Mouse (Mus musculus) A20 (cell line): Measurements from ENCODE around the gene Zswim4.

Experiments
- DNase-seq: peaks from one replicate; pipeline ENCODE4 v3.0.0-alpha.2; 2011; ENCODE audit warnings: low read depth, low spot score

Zswim4 gene

DNA sequence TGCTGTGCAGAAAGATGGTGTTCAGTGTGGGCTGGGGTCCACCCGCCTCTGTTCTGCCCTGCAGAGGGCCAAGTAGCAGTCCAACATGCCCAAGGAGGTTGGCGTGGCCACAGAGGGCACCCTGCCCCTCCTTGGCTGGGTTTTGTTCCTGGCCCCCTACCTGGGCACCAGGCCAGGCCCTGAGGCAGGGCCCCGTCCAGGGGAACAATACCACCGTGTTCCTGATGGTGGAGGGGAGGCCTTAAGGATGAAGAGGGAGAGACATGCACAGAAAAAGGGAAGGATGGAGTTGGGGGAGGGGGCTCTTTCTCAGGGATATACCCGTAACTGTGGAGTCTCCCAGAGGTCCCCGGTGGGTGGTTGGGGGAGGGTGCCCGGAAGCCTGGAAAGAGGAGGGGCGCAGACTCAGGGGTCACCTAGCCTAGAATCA lies 36.7 kb downstream of the Zswim4 start:
- DNase-seq: no peak

DNA sequence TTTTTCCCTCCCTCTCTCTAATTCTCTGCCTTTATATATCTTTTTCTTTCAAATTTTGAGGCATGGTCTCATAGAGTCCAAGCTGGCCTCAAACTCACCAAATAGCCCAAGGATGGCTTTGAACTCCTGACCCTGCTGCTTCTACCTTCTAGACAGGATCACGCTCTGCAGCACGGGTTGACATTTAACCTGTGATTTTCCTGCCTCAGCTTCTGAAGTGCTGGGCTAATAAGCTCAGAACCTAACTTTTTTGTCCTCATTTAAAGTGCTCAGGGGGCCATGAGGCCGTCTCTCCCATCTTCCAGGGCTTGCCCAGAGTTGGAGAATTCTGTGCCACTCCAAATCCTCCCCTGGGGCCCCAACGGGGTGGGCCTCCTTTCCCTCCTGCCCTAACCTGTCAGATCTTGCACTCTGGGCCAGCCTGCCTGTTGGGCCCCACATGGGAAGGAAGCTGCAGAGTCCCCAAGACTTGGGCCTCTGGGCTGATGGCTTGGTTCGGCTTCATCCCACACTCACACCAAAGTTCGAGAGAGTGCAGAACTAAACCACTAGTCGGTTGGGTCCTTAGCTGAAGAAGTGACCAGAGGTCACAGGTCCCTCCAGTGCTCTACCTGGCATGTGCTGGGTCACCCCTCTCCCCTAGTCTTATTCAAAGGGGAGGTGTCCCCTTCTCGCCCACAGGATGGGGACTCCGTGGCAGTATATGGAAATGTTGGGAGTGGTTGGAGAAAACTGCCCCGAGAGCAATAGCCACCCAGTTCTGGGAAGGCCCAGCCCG lies 37.3 kb downstream of the Zswim4 start:
- DNase-seq: no peak

DNA sequence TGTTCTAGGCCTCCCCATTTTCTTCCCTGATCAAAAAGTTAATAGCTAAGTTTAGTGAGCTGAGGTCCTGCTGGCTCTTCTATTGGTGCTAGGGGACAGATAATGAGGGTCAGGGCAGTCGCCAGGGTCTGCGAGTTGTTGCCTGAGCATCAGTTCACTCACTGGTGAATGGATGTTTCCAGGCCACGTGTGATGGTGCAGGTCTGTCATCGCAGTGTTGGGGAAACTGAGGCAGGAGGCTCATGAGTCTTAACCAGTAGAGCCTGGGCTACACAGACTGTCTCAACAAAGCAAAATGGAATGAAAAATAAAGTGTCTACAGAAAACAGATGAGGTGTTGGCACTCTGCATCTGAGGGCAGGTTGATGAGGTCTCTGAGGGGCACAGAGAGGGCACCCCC lies 38.0 kb downstream of the Zswim4 start:
- no peak for DNase-seq

DNA sequence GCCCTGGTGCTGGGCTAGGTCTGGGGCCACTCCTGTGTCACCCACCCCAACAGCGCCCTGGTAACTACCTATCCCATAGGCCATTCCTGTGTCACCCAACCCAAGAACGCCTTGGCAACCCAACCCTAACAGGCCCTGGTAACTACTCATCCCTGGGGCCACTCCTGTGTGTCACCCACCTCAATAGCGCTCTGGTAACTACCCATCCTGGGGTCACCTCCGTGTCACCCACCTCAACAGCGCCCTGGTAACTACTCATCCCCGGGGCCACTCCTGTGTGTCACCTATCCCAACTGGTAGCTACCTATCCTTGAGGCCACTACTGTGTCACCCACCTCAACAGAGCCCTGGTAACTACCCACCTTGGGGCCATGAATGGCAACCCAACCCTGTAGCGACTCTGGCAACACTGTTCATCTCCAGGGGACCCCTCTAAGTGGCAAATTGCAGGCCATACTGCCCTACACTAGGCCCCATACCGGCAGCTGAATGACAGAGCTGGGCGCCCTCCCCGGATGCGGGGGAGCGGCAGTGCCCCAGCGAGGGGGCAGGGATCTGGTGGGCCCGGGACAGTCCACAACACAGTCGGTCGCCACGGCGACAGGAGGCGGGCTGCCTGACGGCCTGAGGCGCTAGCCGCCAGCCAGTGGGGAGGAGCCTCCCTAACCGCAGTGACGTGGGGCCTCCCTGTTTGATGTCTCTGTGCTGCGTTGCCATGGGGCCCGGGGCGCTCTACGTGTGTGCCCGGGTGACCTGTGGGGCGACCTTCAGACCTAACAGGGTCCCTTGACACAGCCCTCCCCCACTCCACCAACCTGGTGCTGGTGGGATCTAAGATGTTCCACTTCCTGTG lies 38.7 kb downstream of the Zswim4 start:
- peak; percentile 91 for DNase-seq

DNA sequence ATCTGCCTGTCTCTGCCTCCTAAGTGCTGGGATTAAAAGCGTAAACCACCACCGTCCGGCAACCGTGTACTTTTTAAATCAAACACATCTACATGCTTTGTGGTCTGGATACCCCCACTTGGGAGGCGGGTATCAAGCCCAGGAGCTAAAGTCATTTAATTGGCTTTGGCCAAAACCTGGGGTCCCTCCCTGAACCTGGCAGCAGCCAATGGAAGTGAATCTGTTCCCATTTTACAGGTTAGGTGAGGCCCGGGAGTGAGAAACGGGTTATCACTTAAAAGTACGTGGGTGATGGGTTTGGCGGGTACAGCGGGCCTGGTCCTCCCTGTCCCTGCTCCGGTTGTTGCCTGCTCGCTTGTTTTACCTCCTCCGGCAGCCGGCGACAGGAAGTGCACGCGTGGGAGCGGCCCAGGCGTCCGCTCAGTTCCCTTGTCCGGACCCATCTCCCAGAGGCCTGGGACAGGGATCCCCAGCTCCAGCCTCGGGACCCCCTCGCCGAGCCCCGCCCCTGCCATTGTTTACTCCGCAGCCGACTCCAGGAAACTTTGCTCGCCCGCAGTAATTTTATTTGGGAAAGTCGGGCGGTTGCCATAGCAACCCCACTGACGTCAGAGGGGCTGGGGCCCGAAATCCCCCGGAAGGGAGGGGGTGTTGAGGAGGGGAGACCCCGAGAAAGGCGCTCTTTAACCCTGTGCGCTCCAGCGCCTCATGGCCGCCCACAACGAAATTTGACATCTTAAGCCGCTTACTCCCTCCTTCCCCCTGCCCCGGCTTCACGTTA lies 39.5 kb downstream of the Zswim4 start:
- peak; percentile 39 for DNase-seq

DNA sequence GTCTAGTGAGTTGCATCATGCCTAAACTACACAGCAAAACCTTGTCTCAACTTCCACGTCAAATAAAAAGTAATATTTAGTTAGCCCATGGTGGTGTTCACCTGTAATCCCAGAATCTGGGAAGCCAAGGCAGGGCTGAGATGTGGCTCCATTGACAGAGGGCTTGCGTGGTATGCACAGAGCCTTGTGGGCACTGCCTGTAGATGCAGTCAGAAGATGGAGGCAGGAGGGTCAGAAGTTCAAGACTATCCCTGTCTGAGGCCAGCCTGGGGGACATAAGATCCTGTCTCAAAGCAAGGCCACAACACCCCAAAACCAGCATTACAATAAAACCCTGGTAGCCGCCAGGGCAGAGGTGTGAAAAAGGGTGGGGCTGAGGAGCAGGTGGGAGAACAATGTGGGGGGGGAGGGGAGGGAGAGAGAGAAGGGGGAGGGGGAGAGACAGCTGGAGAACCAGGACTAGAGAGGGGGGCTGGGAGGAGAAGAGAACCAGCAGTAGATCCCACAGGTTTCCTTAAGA lies 42.6 kb downstream of the Zswim4 start:
- DNase-seq: no peak

DNA sequence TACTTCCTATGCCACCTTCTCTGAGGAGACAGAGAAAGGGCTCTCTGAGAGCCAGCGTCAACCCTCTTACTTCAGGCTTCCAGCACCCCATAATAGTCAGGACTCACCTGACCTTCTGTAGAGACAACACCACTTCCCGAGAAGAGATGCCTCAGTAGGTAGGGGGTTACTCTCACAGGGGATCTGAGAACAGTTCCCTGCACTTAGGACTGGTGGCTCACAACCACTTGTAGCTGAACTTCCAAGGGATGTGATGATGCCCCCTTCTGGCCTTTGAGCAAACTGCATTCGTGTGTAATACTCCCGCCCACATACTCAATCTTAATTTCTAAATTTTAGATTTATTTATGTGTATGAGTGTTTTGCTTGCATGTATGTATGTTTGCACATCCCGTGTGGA lies 43.3 kb downstream of the Zswim4 start:
- DNase-seq: peak; percentile 38

DNA sequence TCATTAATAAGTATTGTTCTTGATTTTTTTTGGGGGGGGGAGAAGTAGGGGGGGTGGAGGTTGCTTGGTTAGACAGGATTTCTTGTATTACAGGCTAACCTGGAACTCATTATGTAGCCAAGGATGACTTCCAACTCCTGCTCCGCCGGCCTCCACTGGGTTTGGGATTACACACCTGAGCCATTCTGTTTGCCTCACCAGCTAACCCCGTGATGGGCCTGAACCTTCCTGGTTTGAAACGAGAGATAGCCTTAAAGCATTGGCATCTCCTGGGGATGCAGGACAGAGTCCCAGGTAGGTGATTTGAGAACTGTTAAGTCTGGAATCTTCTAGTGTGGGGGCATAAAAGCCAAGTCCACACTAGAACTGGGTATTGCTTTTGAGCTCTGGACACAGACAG lies 43.7 kb downstream of the Zswim4 start:
- no peak for DNase-seq

DNA sequence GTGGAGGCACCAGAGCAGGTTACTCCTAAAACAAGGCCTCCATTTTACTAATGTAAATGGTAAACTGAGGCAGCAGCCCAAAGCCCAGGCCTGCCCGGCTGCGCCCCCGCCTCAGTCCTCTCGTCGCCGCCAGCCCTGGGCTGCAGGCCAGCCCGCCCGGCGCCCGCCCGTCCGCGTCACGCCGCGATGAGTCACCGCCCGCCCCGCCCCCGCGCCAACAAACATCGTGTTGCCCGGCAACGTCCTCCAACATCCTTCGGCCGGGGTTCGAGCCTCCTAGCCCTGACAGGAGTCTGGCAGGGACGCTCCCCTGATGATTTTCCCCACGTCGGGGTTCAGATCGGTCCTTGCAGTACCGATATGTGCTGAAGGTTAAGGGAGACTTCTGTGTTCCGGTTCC lies 44.3 kb downstream of the Zswim4 start:
- no peak for DNase-seq

DNA sequence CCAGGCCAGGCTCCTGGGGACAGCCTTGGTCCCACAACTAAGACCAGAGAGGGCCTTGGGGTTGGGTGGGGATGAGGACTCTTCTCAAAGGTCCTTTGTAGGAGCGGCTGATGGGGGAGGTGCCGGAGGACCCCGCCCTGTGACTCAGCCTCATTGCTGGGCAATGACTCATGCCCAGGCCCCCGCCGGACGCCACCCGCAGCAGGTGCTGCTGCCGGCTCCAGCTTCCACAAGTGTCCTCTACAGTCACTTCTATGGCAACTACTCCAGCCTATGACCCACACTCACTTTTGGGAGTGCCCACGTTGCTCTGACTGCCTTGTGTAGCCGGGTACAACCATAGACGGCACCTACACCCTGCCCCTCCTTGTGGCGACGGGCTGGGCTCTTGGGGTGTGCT lies 44.8 kb downstream of the Zswim4 start:
- DNase-seq: no peak

DNA sequence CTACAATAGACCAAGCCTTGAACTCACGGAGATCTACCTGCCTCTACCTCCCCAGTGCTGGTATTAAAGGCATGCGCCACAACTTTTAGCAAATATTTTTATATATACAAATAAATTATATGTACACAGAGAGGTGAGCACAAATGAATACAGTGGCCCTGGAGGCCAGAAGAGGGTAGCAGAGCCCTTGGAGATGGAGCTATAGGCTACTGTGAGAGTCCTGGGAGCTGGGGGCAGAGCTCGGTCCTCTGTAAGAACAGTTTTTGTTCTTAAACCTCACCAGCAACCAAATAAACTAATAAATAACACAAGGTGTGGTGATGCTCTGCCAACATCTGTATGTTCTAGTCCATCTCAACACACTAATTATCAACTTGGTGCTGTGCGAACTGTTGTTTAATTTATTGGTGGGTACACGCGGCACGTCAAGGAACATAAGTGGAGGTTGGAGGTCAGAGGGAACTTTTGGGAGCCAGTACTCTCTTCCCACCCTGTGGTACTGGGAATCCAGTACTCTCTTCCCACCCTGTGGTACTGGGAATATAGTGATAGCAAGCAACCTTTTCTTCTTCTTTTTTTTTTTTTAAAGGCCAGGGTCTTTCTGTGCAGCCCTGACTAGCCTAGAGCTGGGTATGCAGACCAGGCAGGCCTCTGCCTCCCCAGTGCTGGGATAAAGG lies 46.5 kb downstream of the Zswim4 start:
- peak; percentile 45 for DNase-seq

DNA sequence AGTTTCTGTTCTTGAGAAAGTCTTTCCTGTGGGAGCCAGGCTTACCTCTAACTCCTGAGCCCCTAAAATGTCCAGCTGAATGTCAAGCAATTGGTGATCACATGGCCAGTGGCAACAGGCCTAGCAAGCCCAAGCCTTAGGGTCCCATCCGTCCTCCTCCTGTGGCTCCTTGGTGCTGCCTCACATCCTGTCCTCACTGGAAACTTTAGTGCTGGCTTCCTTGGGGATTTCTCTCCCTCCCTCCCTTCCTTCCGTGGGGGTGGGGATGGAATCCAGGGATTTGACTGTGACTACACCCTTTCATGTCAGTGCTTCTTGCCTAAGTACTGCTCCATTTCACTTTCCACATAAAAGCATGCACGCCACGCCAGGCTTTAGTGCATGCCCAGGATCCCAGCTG lies 47.3 kb downstream of the Zswim4 start:
- DNase-seq: no peak

DNA sequence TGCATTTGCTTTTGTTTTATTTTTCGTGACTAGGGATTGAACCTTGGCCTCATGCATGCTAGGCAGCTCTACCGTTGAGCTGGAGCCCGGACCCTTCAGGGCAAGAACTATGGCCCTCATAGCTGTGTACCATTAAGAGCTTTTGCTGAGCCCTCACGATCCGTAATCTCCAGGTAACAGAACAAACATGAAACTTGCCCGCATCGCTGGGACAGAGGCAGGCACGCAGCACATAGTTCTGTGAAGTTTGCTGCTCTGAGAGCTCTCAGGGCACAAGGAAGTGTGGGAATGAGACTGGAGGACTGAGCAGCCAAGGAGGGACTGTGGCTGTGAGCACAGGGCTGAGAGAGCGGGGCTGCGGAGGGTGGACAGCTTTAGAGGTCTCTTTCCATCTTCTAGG lies 48.2 kb downstream of the Zswim4 start:
- DNase-seq: no peak

DNA sequence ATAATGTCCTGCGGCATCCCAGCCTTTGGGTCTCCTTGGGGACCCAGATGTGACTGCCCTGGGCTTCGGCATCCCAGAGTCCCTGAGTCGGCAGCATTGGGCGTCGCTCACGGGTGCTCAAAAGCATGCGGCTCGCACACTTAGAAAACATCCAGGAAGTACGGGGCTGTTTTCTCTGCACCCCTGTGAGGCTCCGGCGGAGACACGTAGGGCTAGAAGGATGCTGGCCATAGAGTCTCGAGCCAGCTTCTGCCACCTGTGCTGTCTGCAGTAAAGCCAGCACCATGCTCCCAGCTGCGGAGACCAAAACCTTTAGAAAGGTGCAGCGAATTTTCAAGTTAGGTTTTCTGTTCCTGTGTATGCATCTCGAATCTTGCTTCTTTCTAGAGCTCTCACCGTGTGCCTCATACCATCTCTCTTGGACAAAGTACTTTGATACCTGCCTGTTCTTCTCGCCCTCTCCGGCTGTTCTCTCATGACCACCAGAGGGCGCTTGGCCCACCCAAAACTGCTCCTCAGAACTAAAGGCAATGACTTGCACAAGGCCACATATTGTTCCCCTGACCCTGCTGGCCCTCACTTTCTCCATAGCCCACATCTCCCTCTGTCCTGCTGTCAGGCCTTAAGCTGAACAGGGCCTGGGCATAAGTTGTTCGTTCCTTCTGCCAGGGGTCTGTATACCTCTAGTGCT lies 49.6 kb downstream of the Zswim4 start:
- DNase-seq: peak; percentile 91

DNA sequence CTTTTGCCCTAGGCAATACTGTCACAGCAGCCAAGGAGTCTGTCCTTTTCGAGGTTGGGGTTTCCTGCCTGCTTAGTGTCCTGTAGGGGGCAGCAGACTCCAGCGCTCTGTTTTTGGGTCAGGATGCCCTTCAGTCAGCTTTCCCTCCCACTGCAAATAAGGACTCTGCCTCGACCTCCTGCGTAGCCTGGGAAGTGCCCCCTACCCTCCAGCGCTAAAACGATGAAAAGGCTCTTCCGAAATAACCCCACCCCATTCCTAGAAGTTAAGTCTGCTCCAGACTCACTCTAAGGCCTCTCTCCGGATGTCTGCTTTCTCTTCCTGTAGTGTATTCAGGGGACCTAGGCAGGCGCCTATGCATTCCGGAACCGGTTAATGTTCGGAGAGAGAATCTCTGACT lies 50.3 kb downstream of the Zswim4 start:
- DNase-seq: peak; percentile 88

DNA sequence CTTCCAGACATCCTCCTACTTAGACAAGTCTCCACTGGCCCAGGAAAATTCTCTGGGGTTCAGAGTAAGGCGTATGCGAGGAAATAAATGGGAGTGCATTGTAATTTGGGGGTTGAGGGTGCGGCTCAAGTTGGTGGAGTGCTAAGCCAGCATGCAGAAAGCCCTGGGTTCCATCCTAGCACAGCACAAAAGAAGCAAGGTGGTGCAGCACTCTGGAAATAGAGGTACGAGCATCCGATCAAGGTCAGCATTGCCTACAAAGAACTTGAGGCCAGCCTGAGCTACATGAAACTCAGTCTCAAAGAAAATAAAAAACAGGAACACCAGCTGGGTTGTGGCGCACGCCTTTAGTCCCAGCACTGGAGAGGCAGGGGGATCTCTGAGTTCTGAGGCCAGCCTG lies 51.7 kb downstream of the Zswim4 start, which contains the start of gene Nanos3:
TSS of gene Nanos3 (minus strand) at position 101 of the 400 bp plus-strand sequence.
- DNase-seq: no peak

DNA sequence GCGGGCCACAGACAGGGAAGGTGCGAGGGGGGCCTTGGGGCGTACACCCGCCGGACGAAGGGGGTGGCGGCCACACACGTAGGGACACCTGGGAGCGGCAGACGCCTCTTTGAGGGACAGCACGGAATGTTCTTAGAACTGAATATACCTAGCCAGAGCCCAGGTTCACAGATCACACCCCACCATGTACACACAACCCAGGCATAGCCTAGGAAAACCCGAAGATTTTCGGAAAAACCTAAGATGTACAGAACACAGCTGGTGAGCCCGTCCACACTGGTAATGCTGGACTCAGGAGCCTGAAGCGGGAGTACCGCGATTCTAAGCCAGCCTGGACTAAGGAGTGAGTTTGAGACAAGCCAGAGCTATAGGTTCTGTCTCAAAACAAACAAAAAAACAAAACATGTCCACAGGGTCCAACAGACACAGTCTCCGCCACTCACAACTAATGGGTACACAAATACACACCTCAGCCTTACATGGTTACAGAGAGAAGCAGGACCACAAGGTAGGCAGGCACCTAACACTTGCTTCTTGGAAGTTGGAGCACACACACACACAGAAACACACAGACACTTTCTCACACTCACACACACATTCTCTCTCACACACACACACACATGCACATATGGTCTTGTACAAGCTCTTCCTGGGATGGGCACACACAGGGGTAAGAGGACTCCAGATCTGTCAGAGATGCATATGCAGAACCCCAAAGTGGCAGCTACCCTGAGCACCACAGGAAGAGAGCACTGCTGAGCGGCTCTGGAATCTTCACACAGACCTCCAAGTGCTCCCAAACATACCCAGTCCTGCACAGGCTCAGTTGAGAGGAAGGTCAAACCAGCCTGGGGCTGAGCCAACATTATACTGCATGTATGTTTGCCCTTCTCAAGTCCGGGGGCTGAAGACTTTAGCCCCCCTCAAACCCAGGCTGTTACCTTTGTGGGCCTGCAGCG lies 52.5 kb downstream of the Zswim4 start:
- no peak for DNase-seq

DNA sequence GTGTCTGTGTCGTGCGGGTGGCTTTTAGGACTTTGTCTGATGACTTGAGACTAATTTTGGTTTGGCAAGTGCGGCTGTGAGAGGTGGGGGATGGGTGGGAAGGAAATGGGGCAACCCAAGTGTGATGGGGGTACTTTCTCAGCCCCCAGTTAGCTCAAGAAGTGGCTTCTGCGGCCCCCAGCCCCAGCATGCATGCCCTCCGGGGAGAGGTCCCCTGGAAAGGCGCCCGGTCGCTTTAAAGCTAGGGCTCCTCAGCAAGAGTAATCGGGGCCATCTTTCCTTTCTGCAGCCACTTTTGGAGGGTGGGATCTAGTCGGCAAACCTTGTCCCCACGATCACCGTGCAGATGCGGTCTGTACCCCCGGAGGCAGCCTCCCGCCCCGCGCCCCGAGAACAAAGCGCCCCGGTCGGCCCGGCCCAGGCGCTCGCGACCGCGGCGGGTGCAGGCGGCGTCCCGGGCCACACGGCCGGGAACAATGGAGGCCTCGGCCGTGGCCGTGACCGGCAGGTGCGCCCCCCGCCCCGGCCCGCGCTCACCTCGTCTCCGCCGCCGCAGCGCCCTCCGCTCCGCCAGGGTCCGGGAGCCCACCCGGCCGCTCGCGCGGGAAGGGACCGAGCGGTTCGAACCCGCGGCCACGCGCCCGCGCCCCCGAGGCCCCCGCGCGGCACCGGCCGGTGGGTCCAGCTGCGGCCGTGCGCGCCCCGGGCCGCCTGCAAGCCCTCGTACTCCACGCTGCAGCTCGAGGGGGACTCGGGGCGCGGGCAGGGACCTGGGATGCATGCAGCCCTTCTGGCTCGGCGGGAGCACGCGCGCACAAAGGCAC lies 53.4 kb downstream of the Zswim4 start:
- no peak for DNase-seq

DNA sequence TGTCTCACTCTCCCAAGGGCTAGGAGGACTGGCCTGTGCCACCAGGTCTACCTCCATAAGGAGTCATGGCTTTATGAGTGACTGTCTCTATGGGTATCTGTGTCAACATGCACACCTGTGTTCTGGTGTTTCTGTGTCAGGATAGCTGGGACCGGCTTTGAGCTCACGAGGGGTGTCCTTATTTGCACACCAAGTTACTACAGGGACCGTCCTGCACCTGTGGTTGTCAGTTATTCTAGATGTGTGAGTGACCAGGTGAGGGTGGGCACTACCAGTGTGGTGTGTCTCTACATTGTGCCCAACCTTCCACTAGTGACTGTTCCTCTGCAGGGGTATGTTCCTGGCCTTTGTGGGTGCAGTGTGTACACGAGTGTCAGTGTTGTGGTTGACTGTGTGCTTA lies 54.0 kb downstream of the Zswim4 start:
- no peak for DNase-seq
